Mouse (Mus musculus) embryonic facial prominence, embryonic 14.5 days (tissue): ENCODE results near the gene Fthl17b. TPM values are rescaled to one million over a fixed set of nuclear protein-coding genes. Genes with fewer than 3 reads are reported as not detected.
"Not testable (repeated sequence)": the region's sequence is repeated elsewhere in the genome, so short reads cannot be mapped to it uniquely, and the experiment has no call there.

Experiments
- ATAC-seq: fragments of 200-750 bp; cut with Nextera tagmentation; 2 replicates; pipeline ENCODE4 v1.8.0; 2017; ENCODE audit warnings: low read depth, moderate number of reproducible peaks, moderate TSS enrichment
- DNase-seq: peaks from one replicate; pipeline ENCODE4 v3.0.0-alpha.2; 2015; ENCODE audit warnings: low spot score
- H3K27ac ChIP-seq: fragments of 300-500 bp; sonication (generic); replicated peaks from 2 replicates; pipeline ENCODE4 v1.5.1; 2014; ENCODE audit warnings: low read depth, mild to moderate bottlenecking, low read length, moderate library complexity
- H3K27me3 ChIP-seq: fragments of 300-500 bp; sonication (generic); replicated peaks from 2 replicates; pipeline ENCODE4 v1.6.1; 2014; ENCODE audit warnings: low read length; ENCODE audit not compliant: control insufficient read depth, insufficient read depth
- H3K36me3 ChIP-seq: fragments of 300-500 bp; sonication (generic); 2 replicates; pipeline ENCODE4 v1.6.1; 2014; ENCODE audit warnings: low read length, mixed read lengths; ENCODE audit not compliant: control insufficient read depth, insufficient read depth
- H3K4me1 ChIP-seq: fragments of 300-500 bp; sonication (generic); 2 replicates; pipeline ENCODE4 v1.6.1; 2014; ENCODE audit warnings: antibody characterized with exemption, low read length; ENCODE audit not compliant: control insufficient read depth, insufficient read depth
- H3K4me2 ChIP-seq: fragments of 300-500 bp; sonication (generic); 2 replicates; pipeline ENCODE4 v1.6.1; 2014; ENCODE audit warnings: low read depth, mild to moderate bottlenecking, low read length, moderate library complexity, mixed read lengths
- H3K4me3 ChIP-seq: fragments of 300-500 bp; sonication (generic); 2 replicates; pipeline ENCODE4 v1.5.1; 2014; ENCODE audit warnings: low read depth, mild to moderate bottlenecking, low read length
- H3K9ac ChIP-seq: fragments of 300-500 bp; sonication (generic); 2 replicates; pipeline ENCODE4 v1.6.1; 2014; ENCODE audit warnings: low read depth, mild to moderate bottlenecking, low read length, moderate library complexity, mixed read lengths
- H3K9me3 ChIP-seq: fragments of 300-500 bp; sonication (generic); 2 replicates; pipeline ENCODE4 v1.6.1; 2016; ENCODE audit warnings: low read length; ENCODE audit not compliant: control insufficient read depth
- WGBS: fragments of 180-500 bp; shearing (Covaris S2); extraction: QIAGEN DNeasy Blood & Tissue Kit; methylation state at CpG from one replicate; pipeline ENCODE4 v1.1.7; 2014; 5-methylcytosine and 5-hydroxymethylcytosine counted together
- polyA plus RNA-seq: library from polyadenylated mRNA; unstranded; fragments of >200 nt; fragmentation: Nextera tagmentation; extraction: Ambion mirVana; gene quantifications from 2 replicates; pipeline ENCODE4 v1.2.1, GENCODE M21; 2014

Fthl17b gene
- not detected in 2 replicates for polyA plus RNA-seq

- 87% methylated on average over 3 of the region's 11 CpGs for WGBS
- H3K4me1 ChIP-seq, H3K4me3 ChIP-seq, H3K27me3 ChIP-seq, H3K4me2 ChIP-seq, ATAC-seq, H3K9me3 ChIP-seq, H3K27ac ChIP-seq, H3K9ac ChIP-seq, DNase-seq, H3K36me3 ChIP-seq: not testable (repeated sequence)
Observed at GRCm38 (mm10) chrX:8962875-8963274, at the start of gene Fthl17b. Gene Fthl17b (minus strand): TSS chrX:8962975.

- H3K9me3 ChIP-seq, H3K4me2 ChIP-seq, H3K4me1 ChIP-seq, DNase-seq, H3K36me3 ChIP-seq, H3K27ac ChIP-seq, H3K9ac ChIP-seq, H3K4me3 ChIP-seq, ATAC-seq, H3K27me3 ChIP-seq: not testable (repeated sequence)
- no CpG with 5 or more reads among the region's 9 CpGs for WGBS
Observed at GRCm38 (mm10) chrX:8986655-8987054, 23.9 kb upstream of the Fthl17b start, which contains the start of gene Fthl17d. Gene Fthl17d (minus strand): TSS chrX:8986755.

GRCm38 (mm10) chrX:8976459-8976858 lies 13.7 kb upstream of the Fthl17b start, which contains the start of gene Fthl17c:
Gene Fthl17c (minus strand): TSS chrX:8976559.
- WGBS, result no CpG with 5 or more reads among the region's 11 CpGs
- not testable (repeated sequence) for H3K9ac ChIP-seq, ATAC-seq, H3K4me2 ChIP-seq, H3K36me3 ChIP-seq, H3K27me3 ChIP-seq, H3K4me3 ChIP-seq, H3K27ac ChIP-seq, H3K9me3 ChIP-seq, DNase-seq, H3K4me1 ChIP-seq

GRCm38 (mm10) chrX:8964618-8965017 lies 1.8 kb upstream of the Fthl17b start:
- WGBS, result 29% methylated on average over 4 of the region's 4 CpGs
- not testable (repeated sequence) for H3K9ac ChIP-seq, H3K27me3 ChIP-seq, ATAC-seq, H3K27ac ChIP-seq, H3K9me3 ChIP-seq, H3K4me3 ChIP-seq, H3K4me1 ChIP-seq, DNase-seq, H3K4me2 ChIP-seq, H3K36me3 ChIP-seq

- ATAC-seq, H3K27me3 ChIP-seq: not testable (repeated sequence)
Observed at GRCm38 (mm10) chrX:8948130-8948805, 14.5 kb downstream of the Fthl17b start.

GRCm38 (mm10) chrX:8944041-8944440 lies 18.7 kb downstream of the Fthl17b start:
- ATAC-seq (no peak), DNase-seq (no peak)
- Histone ChIP-seq H3K4me1 (no peaks in the 10 kb centered on the region), H3K4me2 (no peak overlapping the region), H3K27ac (no peak overlapping the region), H3K9ac (no peak overlapping the region), H3K27me3 (no peaks in the 10 kb centered on the region), H3K9me3 (no peaks in the 10 kb centered on the region), H3K36me3 (no peaks in the 10 kb centered on the region), H3K4me3 (no peak overlapping the region)
- 83% methylated on average over 8 of the region's 8 CpGs for WGBS

More at GRCm38 (mm10) chrX:8948130-8948805, 14.5 kb downstream of the Fthl17b start:
- H3K4me1 ChIP-seq, H3K9me3 ChIP-seq, H3K36me3 ChIP-seq, H3K4me3 ChIP-seq, H3K9ac ChIP-seq, H3K27ac ChIP-seq, H3K4me2 ChIP-seq: not testable (repeated sequence)
- 20% methylated on average over 6 of the region's 7 CpGs for WGBS
- peak; percentile 76 for DNase-seq

- Histone ChIP-seq H3K9me3 (no peaks in the 10 kb centered on the region), H3K4me2 (no peak overlapping the region), H3K27me3 (no peaks in the 10 kb centered on the region), H3K36me3 (no peaks in the 10 kb centered on the region), H3K4me3 (no peak overlapping the region), H3K4me1 (no peaks in the 10 kb centered on the region), H3K27ac (no peak overlapping the region), H3K9ac (no peak overlapping the region)
- ATAC-seq (no peak), DNase-seq (no peak)
- 46% methylated on average over 4 of the region's 4 CpGs for WGBS
Observed at GRCm38 (mm10) chrX:8927308-8927707, 35.5 kb downstream of the Fthl17b start.

GRCm38 (mm10) chrX:8921813-8922607 lies 40.8 kb downstream of the Fthl17b start:
- ATAC-seq (no peak), DNase-seq (no peak)
- Histone ChIP-seq H3K36me3 (no peaks in the 10 kb centered on the region), H3K4me1 (no peaks in the 10 kb centered on the region), H3K9ac (no peak overlapping the region), H3K4me2 (no peak overlapping the region), H3K27me3 (no peaks in the 10 kb centered on the region), H3K4me3 (no peak overlapping the region), H3K9me3 (no peaks in the 10 kb centered on the region), H3K27ac (no peak overlapping the region)
- 54% methylated on average over 9 of the region's 9 CpGs for WGBS
